Mouse (Mus musculus) MEL (cell line): ENCODE data around the gene Pex10. TPM values are rescaled to one million over a fixed set of nuclear protein-coding genes. Genes with fewer than 3 reads are reported as not detected.

Experiments used
- DNase-seq: peaks from one replicate; pipeline ENCODE4 v3.0.0; 2011; ENCODE audit warnings: low read depth, low spot score
- H3K27ac ChIP-seq: 2 replicates; pipeline ENCODE4 v1.5.1; 2012; ENCODE audit warnings: low read depth, mild to moderate bottlenecking, control low read depth, low read length, moderate library complexity; ENCODE audit not compliant: control insufficient read depth
- H3K27me3 ChIP-seq, 2 experiments: fragments of 150-350 bp in 1 of 2; sonication (generic) in 1 of 2; 2 replicates each; pipeline ENCODE4 v1.6.1; 2012; ENCODE audit warnings: low read length in 2 of 2, mild to moderate bottlenecking in 2 of 2, improper control_type of control experiment in 1 of 2, moderate library complexity in 1 of 2; ENCODE audit not compliant: insufficient read depth in 2 of 2, control insufficient read depth in 1 of 2
- H3K36me3 ChIP-seq, 2 experiments: 2 replicates each; pipeline ENCODE4 v1.6.1; 2012 to 2014; ENCODE audit warnings: low read length in 2 of 2, improper control_type of control experiment in 1 of 2, inconsistent platforms in 1 of 2, mild to moderate bottlenecking in 1 of 2; ENCODE audit not compliant: insufficient read depth in 2 of 2, control insufficient read depth in 1 of 2
- H3K4me1 ChIP-seq, 2 experiments: fragments of 150-350 bp in 1 of 2; sonication (generic) in 1 of 2; 2 replicates each; pipeline ENCODE4 v1.6.1; 2012; ENCODE audit warnings: low read length in 2 of 2, improper control_type of control experiment in 1 of 2, mild to moderate bottlenecking in 1 of 2; ENCODE audit not compliant: insufficient read depth in 2 of 2, control insufficient read depth in 1 of 2
- H3K4me3 ChIP-seq, 2 experiments: fragments of 150-350 bp in 1 of 2; sonication (generic) in 1 of 2; 2 replicates each; pipeline ENCODE4 v1.5.1; 2012; ENCODE audit warnings: low read depth in 2 of 2, low read length in 2 of 2, mild to moderate bottlenecking in 2 of 2, moderate library complexity in 2 of 2, control low read depth in 1 of 2, improper control_type of control experiment in 1 of 2; ENCODE audit not compliant: control insufficient read depth in 1 of 2, insufficient read depth in 1 of 2
- H3K79me2 ChIP-seq: 2 replicates; pipeline ENCODE4 v1.6.1; 2012; ENCODE audit warnings: mild to moderate bottlenecking, low read length, moderate library complexity; ENCODE audit not compliant: control insufficient read depth, poor library complexity, insufficient read depth
- H3K9ac ChIP-seq: 2 replicates; pipeline ENCODE4 v1.6.1; 2012; ENCODE audit warnings: low read depth, mild to moderate bottlenecking, control low read depth, low read length, moderate library complexity; ENCODE audit not compliant: control insufficient read depth, poor library complexity, severe bottlenecking
- H3K9me3 ChIP-seq: fragments of 150-350 bp; sonication (generic); replicated peaks from 2 replicates; pipeline ENCODE4 v1.6.1; 2012; ENCODE audit warnings: mild to moderate bottlenecking, low read length, improper control_type of control experiment, moderate library complexity; ENCODE audit not compliant: insufficient read depth
- BHLHE40 ChIP-seq: IDR thresholded peaks from 2 replicates; pipeline ENCODE4 v1.6.1; 2012; ENCODE audit warnings: low read depth, mild to moderate bottlenecking, inconsistent platforms, low read length, improper control_type of control experiment, borderline replicate concordance
- E2F4 ChIP-seq: IDR thresholded peaks from 2 replicates; pipeline ENCODE4 v1.6.1; 2011; ENCODE audit warnings: low read depth, low read length, improper control_type of control experiment, borderline replicate concordance
- EP300 ChIP-seq, 2 experiments: IDR thresholded peaks; 2 replicates each; pipeline ENCODE4 v1.6.1; 2011; ENCODE audit warnings: improper control_type of control experiment in 2 of 2, low read length in 2 of 2, low read depth in 1 of 2, mild to moderate bottlenecking in 1 of 2
- ETS1 ChIP-seq: IDR thresholded peaks from 2 replicates; pipeline ENCODE4 v1.6.1; 2012; ENCODE audit warnings: low read depth, mild to moderate bottlenecking, inconsistent platforms, low read length, improper control_type of control experiment, moderate library complexity
- GABPA ChIP-seq: IDR thresholded peaks from 2 replicates; pipeline ENCODE4 v1.6.1; 2012; ENCODE audit warnings: low read depth, mild to moderate bottlenecking, inconsistent platforms, low read length, improper control_type of control experiment, moderate library complexity
- HCFC1 ChIP-seq: IDR thresholded peaks from 2 replicates; pipeline ENCODE4 v1.6.1; 2012; ENCODE audit warnings: low read depth, mild to moderate bottlenecking, inconsistent platforms, low read length, improper control_type of control experiment, moderate library complexity
- KAT2A ChIP-seq: conservative IDR thresholded peaks from 2 replicates; pipeline ENCODE4 v1.6.1; 2012; ENCODE audit warnings: low read depth, low read length, improper control_type of control experiment, inconsistent platforms
- MAFK ChIP-seq: IDR thresholded peaks from 2 replicates; pipeline ENCODE4 v1.6.1; 2011; ENCODE audit warnings: low read depth, mild to moderate bottlenecking, low read length, improper control_type of control experiment, borderline replicate concordance
- MAX ChIP-seq: IDR thresholded peaks from 2 replicates; pipeline ENCODE4 v1.6.1; 2011; ENCODE audit warnings: low read length, improper control_type of control experiment
- MEF2A ChIP-seq: IDR thresholded peaks from 2 replicates; pipeline ENCODE4 v1.6.1; 2014; ENCODE audit warnings: low read depth, mild to moderate bottlenecking, inconsistent platforms, low read length, improper control_type of control experiment; ENCODE audit not compliant: poor library complexity, insufficient replicate concordance, severe bottlenecking; ENCODE audit errors: extremely low read depth
- MYC ChIP-seq: IDR thresholded peaks from 2 replicates; pipeline ENCODE4 v1.6.1; 2011; ENCODE audit warnings: low read depth, mild to moderate bottlenecking, low read length, improper control_type of control experiment, moderate library complexity
- NELFE ChIP-seq: IDR thresholded peaks from 2 replicates; pipeline ENCODE4 v1.6.1; 2011; ENCODE audit warnings: low read depth, low read length, improper control_type of control experiment
- NRF1 ChIP-seq: IDR thresholded peaks from 2 replicates; pipeline ENCODE4 v1.6.1; 2014; ENCODE audit warnings: low read depth, mild to moderate bottlenecking, inconsistent platforms, low read length, improper control_type of control experiment, moderate library complexity; ENCODE audit not compliant: poor library complexity, insufficient read depth, severe bottlenecking
- POLR2AphosphoS2 ChIP-seq: IDR thresholded peaks from 2 replicates; pipeline ENCODE4 v1.6.1; 2011; ENCODE audit warnings: low read length, improper control_type of control experiment
- RCOR1 ChIP-seq: IDR thresholded peaks from 2 replicates; pipeline ENCODE4 v1.6.1; 2012; ENCODE audit warnings: low read depth, mild to moderate bottlenecking, inconsistent platforms, low read length, improper control_type of control experiment
- TBP ChIP-seq: IDR thresholded peaks from 2 replicates; pipeline ENCODE4 v1.8.0; 2011; ENCODE audit warnings: low read depth, low read length, improper control_type of control experiment
- UBTF ChIP-seq: IDR thresholded peaks from 2 replicates; pipeline ENCODE4 v1.6.1; 2012; ENCODE audit warnings: low read depth, mild to moderate bottlenecking, inconsistent platforms, low read length, improper control_type of control experiment, moderate library complexity, borderline replicate concordance; ENCODE audit not compliant: insufficient read depth
- USF1 ChIP-seq: IDR thresholded peaks from 2 replicates; pipeline ENCODE4 v1.6.1; 2014; ENCODE audit warnings: low read depth, mild to moderate bottlenecking, inconsistent platforms, low read length, improper control_type of control experiment, moderate library complexity
- ZKSCAN1 ChIP-seq: IDR thresholded peaks from 2 replicates; pipeline ENCODE4 v1.6.1; 2012; ENCODE audit warnings: low read depth, mild to moderate bottlenecking, inconsistent platforms, low read length, improper control_type of control experiment, moderate library complexity
- ZNF384 ChIP-seq: IDR thresholded peaks from 2 replicates; pipeline ENCODE4 v1.6.1; 2012; ENCODE audit warnings: low read depth, mild to moderate bottlenecking, inconsistent platforms, low read length, improper control_type of control experiment
- polyA plus RNA-seq, 2 experiments: library from polyadenylated mRNA; stranded (reverse) in 1 of 2; unstranded in 1 of 2; fragments of >175 nt in 1 of 2; fragments of >200 nt in 1 of 2; gene quantifications; 2 replicates each; pipeline versions ENCODE4 v1.2.1 to v1.2.4; 2012; ENCODE audit warnings: low replicate concordance in 2 of 2, low read depth in 1 of 2; ENCODE audit not compliant: insufficient read length in 2 of 2, insufficient read depth in 1 of 2, missing spikeins in 1 of 2
- total RNA-seq: library from RNA; depleted of rRNA; stranded (reverse); fragments of 300-350 nt; gene quantifications from 2 replicates; pipeline ENCODE4 v1.2.3, GENCODE M21; 2012

Pex10 gene
- total and polyA plus RNA-seq, 3 experiments: 15.8 to 21.8 TPM; not detected in 1

GRCm38 (mm10) chr4:155097452-155097851 lies 30.6 kb downstream of the Pex10 start:
- TF ChIP-seq MEF2A (no peak), BHLHE40 (no peak), RCOR1 (no peak)
- TF ChIP-seq, all 39 proteins: peak for 0
- H3K4me1 ChIP-seq: no peaks in the 10 kb centered on the region
- H3K27ac ChIP-seq: no peak overlapping the region
- no peaks in the 10 kb centered on the region for H3K27me3 ChIP-seq
- no peak overlapping the region for H3K9ac ChIP-seq
- no peaks in the 10 kb centered on the region for H3K9me3 ChIP-seq
- DNase-seq: no peak
- no peaks in the 10 kb centered on the region for H3K36me3 ChIP-seq
- H3K79me2 ChIP-seq: no peaks in the 10 kb centered on the region
- no peak overlapping the region for H3K4me3 ChIP-seq

- no peak for DNase-seq
- Histone ChIP-seq H3K79me2 (no peaks in the 10 kb centered on the region), H3K36me3 (no peaks in the 10 kb centered on the region), H3K4me1 (no peaks in the 10 kb centered on the region), H3K9ac (no peak overlapping the region), H3K9me3 (no peaks in the 10 kb centered on the region), H3K27ac (no peak overlapping the region), H3K4me3 (no peak overlapping the region), H3K27me3 (no peaks in the 10 kb centered on the region)
- TF ChIP-seq E2F4 (no peak), GABPA (no peak), UBTF (no peak), EP300 (IDR thresholded peaks at IDR 0.05; ENCODE audit: low read depth in 1 of 2, low read length in 2 of 2) (no peak), ZKSCAN1 (no peak), ETS1 (no peak), TBP (no peak), MAX (no peak), HCFC1 (no peak), MYC (no peak), KAT2A (no peak), POLR2AphosphoS2 (no peak), RCOR1 (no peak), USF1 (no peak), NELFE (no peak), ZNF384 (no peak), MAFK (no peak), NRF1 (no peak)
These were observed 31.8 kb downstream of the Pex10 start for GRCm38 (mm10) chr4:155098572-155098971.
